Mouse (Mus musculus) liver, embryonic 14.5 days (tissue): ENCODE results near the gene Map4k1.

Experiments
- CTCF ChIP-seq: IDR thresholded peaks from 2 replicates; pipeline ENCODE4 v1.5.1; 2016; ENCODE audit warnings: antibody characterized with exemption, low read depth, control low read depth
- EP300 ChIP-seq: IDR thresholded peaks from 2 replicates; pipeline ENCODE4 v1.6.1; 2016; ENCODE audit warnings: antibody characterized with exemption, low read depth

DNA sequence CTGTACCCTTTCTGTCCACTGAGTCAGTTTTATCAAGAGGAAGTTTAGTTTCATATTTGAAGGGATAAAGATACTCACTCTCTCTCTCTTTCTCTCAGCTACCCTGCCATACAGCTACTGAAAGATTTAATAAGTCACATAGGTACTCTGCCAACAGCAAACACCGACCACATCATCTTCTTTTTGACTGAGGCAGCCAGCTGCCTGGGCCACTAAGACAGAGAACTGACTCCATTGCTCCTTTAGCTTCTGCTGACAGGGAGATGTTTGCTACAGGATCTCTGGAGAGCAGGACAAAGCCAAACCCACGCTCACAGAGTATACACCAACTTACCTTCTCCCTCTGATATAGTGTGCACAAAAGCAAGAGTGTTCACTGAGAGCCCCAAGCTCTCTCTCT is 32.6 kb upstream of the Map4k1 start:
- no peak for TF ChIP-seq EP300
- TF ChIP-seq CTCF: no peak
